Mouse (Mus musculus): ENCODE data around the gene Thbs2. TPM values are rescaled to one million over a fixed set of nuclear protein-coding genes. Genes with fewer than 3 reads are reported as not detected.
A peak's percentile ranks its signal among the peaks of the same experiment; 100 is the strongest.

The Thbs2 gene
- polyA plus RNA-seq (2015; fragmentation: Nextera tagmentation; extraction: Ambion mirVana) = 110 and 131 TPM in 2 replicates

GRCm38 (mm10) chr17:14693994-14694374 lies at the start of gene Thbs2:
TSS of gene Thbs2 (minus strand) at chr17:14694235.
- peaks cover 11% of the 10 kb centered on the region for H3K36me3 ChIP-seq
- peak within 1 kb of the TSS; percentile 47 for H3K4me3 ChIP-seq
- H3K27ac ChIP-seq = peak within 1 kb of the TSS; percentile 87
- H3K9ac ChIP-seq = peak within 1 kb of the TSS; percentile 37
- H3K9me3 ChIP-seq = no peaks in the 10 kb centered on the region
- under 1% methylated on average over 14 of the region's 14 CpGs for WGBS
- no peaks in the 10 kb centered on the region for H3K27me3 ChIP-seq
- peaks cover 13% of the 10 kb centered on the region for H3K4me1 ChIP-seq
- peak; percentile 96 for ATAC-seq (ENCODE audit: insufficient number of reproducible peaks, low FRiP score, low TSS enrichment, low read depth)
- peak within 1 kb of the TSS; percentile 51 for H3K4me2 ChIP-seq

GRCm38 (mm10) chr17:14735493-14736004 lies 41.5 kb upstream of the Thbs2 start:
- no peak overlapping the region for H3K9ac ChIP-seq
- H3K4me2 ChIP-seq = no peak overlapping the region
- H3K4me1 ChIP-seq = no peaks in the 10 kb centered on the region
- WGBS = 67% methylated on average over 6 of the region's 6 CpGs
- no peaks in the 10 kb centered on the region for H3K27me3 ChIP-seq
- H3K4me3 ChIP-seq = no peak overlapping the region
- no peak for ATAC-seq (ENCODE audit: insufficient number of reproducible peaks, low FRiP score, low TSS enrichment, low read depth)
- H3K36me3 ChIP-seq = no peaks in the 10 kb centered on the region
- H3K9me3 ChIP-seq = no peaks in the 10 kb centered on the region
- H3K27ac ChIP-seq = no peak overlapping the region

DNA sequence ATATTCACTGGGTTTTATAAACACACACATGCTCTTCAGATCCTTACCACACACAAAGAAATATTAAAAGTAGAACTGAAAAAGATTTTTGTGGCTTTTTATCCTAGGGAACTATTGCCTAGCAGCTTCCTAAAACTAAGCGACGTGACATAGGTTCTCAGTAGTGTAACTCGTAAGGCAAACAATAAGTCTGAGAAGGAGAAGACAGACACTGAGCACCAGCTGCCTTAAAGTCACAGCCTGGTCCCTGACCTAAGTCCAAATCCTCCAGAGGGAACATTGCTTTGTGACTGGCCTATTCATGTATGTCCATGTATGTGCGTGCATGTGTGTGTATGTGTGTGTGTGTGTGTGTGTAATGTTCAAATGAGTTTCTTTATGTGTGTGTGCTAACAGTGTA lies 40.3 kb upstream of the Thbs2 start:
- no peak overlapping the region for H3K9ac ChIP-seq
- no peaks in the 10 kb centered on the region for H3K36me3 ChIP-seq
- H3K4me3 ChIP-seq = no peak overlapping the region
- no peak overlapping the region for H3K4me2 ChIP-seq
- no peaks in the 10 kb centered on the region for H3K9me3 ChIP-seq
- H3K27ac ChIP-seq = no peak overlapping the region
- no peaks in the 10 kb centered on the region for H3K4me1 ChIP-seq
- no peaks in the 10 kb centered on the region for H3K27me3 ChIP-seq
- WGBS = 83% methylated on average over 4 of the region's 4 CpGs
- ATAC-seq (ENCODE audit: insufficient number of reproducible peaks, low FRiP score, low TSS enrichment, low read depth) = no peak

GRCm38 (mm10) chr17:14733941-14734340 lies 39.9 kb upstream of the Thbs2 start:
- 70% methylated on average over 10 of the region's 10 CpGs for WGBS
- no peak for ATAC-seq (ENCODE audit: insufficient number of reproducible peaks, low FRiP score, low TSS enrichment, low read depth)
- H3K27ac ChIP-seq = no peak overlapping the region
- H3K4me2 ChIP-seq = no peak overlapping the region
- H3K9me3 ChIP-seq = no peaks in the 10 kb centered on the region
- no peak overlapping the region for H3K9ac ChIP-seq
- no peak overlapping the region for H3K4me3 ChIP-seq
- no peaks in the 10 kb centered on the region for H3K4me1 ChIP-seq
- H3K36me3 ChIP-seq = no peaks in the 10 kb centered on the region
- H3K27me3 ChIP-seq = no peaks in the 10 kb centered on the region

DNA sequence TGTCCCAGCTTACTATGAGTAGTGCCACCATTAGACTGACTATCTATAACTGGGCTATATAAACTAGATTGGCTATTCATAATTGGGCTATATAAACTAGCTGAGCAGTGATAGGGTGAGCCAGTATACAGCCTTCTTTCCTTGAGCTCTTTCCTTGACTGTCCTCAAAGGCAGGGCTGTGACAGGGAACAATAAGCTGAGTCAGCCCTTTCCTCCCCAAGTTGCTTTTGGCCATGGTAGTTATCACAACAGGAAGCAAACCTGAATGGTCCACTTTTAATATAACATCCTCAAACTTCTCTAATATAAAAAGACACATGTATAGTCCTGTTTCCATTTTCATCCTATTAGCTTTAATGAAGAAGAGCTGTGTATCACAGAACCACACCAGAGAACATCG lies 39.0 kb upstream of the Thbs2 start:
- no peaks in the 10 kb centered on the region for H3K4me1 ChIP-seq
- H3K27me3 ChIP-seq = no peaks in the 10 kb centered on the region
- no peak overlapping the region for H3K4me3 ChIP-seq
- 80% methylated on average over 1 of the region's 1 CpGs for WGBS
- no peak overlapping the region for H3K4me2 ChIP-seq
- no peak for ATAC-seq (ENCODE audit: insufficient number of reproducible peaks, low FRiP score, low TSS enrichment, low read depth)
- no peaks in the 10 kb centered on the region for H3K9me3 ChIP-seq
- no peak overlapping the region for H3K9ac ChIP-seq
- no peaks in the 10 kb centered on the region for H3K36me3 ChIP-seq
- no peak overlapping the region for H3K27ac ChIP-seq

DNA sequence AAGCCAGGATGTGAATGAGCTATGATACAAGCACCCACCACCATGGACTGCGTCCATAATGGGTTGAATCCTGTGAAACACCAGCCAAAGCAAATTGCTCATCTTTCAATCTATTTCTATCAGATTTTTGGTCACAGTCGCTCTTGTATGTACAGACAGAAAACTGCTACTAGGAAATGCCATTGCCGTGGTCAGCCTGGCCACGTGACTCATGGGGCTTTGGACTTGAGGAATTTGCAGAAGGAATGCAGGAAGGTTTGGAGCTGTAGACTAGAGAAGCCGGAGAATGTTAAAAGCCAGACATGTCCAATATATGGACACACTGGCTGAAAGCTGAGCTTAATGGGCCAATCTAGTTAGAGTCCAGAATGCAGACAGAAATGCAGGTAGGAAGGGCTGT lies 36.6 kb upstream of the Thbs2 start:
- Histone ChIP-seq H3K27me3 (no peaks in the 10 kb centered on the region), H3K27ac (no peak overlapping the region), H3K9ac (no peak overlapping the region), H3K4me3 (no peak overlapping the region), H3K36me3 (no peaks in the 10 kb centered on the region), H3K9me3 (no peaks in the 10 kb centered on the region), H3K4me2 (no peak overlapping the region), H3K4me1 (no peaks in the 10 kb centered on the region)
- 68% methylated on average over 5 of the region's 5 CpGs for WGBS
- no peak for ATAC-seq (ENCODE audit: insufficient number of reproducible peaks, low FRiP score, low TSS enrichment, low read depth)

GRCm38 (mm10) chr17:14727481-14727880 lies 33.4 kb upstream of the Thbs2 start:
- Histone ChIP-seq H3K27me3 (no peaks in the 10 kb centered on the region), H3K27ac (no peak overlapping the region), H3K9me3 (no peaks in the 10 kb centered on the region), H3K4me2 (no peak overlapping the region), H3K9ac (no peak overlapping the region), H3K4me1 (no peaks in the 10 kb centered on the region), H3K4me3 (no peak overlapping the region), H3K36me3 (no peaks in the 10 kb centered on the region)
- 43% methylated on average over 3 of the region's 3 CpGs for WGBS
- no peak for ATAC-seq (ENCODE audit: insufficient number of reproducible peaks, low FRiP score, low TSS enrichment, low read depth)

DNA sequence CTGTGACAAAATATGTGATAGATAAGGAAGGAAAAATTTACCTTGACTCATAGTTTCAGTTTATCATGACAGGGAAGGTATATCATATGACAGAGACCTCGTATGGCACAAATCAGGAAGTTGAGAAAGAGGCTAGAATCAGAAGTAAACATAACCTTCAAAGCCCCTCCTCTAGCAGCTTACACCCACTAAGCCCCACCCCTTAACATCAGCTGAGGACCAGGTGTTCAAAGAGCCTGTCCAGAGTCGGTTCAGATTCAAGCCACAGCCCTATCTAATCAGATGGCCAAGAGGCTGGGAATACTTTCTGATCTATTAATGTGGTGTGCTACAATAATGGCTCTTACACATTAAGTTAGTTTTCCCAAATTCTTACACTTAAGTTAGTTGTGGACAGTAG lies 30.8 kb upstream of the Thbs2 start:
- Histone ChIP-seq H3K27me3 (no peaks in the 10 kb centered on the region), H3K9me3 (no peaks in the 10 kb centered on the region), H3K4me2 (no peak overlapping the region), H3K9ac (no peak overlapping the region), H3K27ac (no peak overlapping the region), H3K4me1 (no peaks in the 10 kb centered on the region; the same call in 1 of the 2 replicates), H3K4me3 (no peak overlapping the region), H3K36me3 (no peaks in the 10 kb centered on the region)
- 36% methylated on average over 2 of the region's 2 CpGs for WGBS
- ATAC-seq (ENCODE audit: insufficient number of reproducible peaks, low FRiP score, low TSS enrichment, low read depth) = no peak

- Histone ChIP-seq H3K4me3 (no peak overlapping the region), H3K9me3 (no peaks in the 10 kb centered on the region), H3K27me3 (no peaks in the 10 kb centered on the region), H3K36me3 (no peaks in the 10 kb centered on the region), H3K4me1 (peaks cover 4% of the 10 kb centered on the region), H3K9ac (no peak overlapping the region), H3K4me2 (no peak overlapping the region), H3K27ac (no peak overlapping the region)
- 80% methylated on average over 4 of the region's 4 CpGs for WGBS
- no peak for ATAC-seq (ENCODE audit: insufficient number of reproducible peaks, low FRiP score, low TSS enrichment, low read depth)
These were observed 27.3 kb upstream of the Thbs2 start for GRCm38 (mm10) chr17:14721325-14721724.

DNA sequence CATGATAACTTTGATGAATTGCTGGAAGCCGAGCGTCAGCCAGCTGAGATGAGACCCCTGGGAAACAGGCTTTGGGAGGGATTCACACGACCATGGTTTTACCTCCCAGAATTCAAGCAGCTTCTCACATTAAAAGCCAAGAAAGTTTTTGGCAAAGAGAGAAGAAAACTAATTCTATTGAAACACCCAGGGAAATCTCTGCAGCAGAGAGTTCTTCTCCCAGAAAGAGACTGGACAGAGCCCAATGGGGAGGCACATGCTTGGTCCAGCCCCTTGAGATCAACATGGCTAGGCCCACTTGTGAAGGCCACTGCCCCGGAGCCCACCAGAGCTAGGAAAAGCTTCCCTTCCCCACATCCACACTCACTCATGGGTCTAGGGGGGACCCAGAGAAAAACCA lies 26.9 kb upstream of the Thbs2 start:
- Histone ChIP-seq H3K27me3 (no peaks in the 10 kb centered on the region), H3K36me3 (no peaks in the 10 kb centered on the region), H3K27ac (no peak overlapping the region), H3K4me2 (no peak overlapping the region), H3K4me1 (peaks cover 4% of the 10 kb centered on the region), H3K9ac (no peak overlapping the region), H3K9me3 (no peaks in the 10 kb centered on the region), H3K4me3 (no peak overlapping the region)
- 69% methylated on average over 4 of the region's 4 CpGs for WGBS
- no peak for ATAC-seq (ENCODE audit: insufficient number of reproducible peaks, low FRiP score, low TSS enrichment, low read depth)

DNA sequence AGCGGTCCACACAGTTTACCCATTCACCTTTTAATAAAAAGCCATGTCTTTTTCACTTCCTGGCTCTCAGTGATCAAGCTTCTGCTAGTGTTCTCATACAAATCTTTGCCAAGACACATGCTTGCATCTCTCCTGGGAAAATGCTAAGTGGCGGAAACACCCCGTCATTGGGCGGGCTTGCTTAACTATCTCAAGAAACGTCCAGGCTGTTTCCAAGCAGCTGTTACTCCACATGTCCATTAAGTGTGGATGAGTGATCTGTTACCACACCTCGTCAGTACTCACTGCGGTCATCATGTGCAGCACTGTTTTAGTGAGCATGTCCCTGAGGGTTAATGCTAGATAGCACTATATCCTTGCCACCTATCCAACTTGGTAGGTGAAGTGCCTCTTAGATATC lies 26.2 kb upstream of the Thbs2 start:
- Histone ChIP-seq H3K36me3 (no peaks in the 10 kb centered on the region), H3K4me2 (no peak overlapping the region), H3K27ac (no peak overlapping the region), H3K27me3 (no peaks in the 10 kb centered on the region), H3K4me3 (no peak overlapping the region), H3K9ac (no peak overlapping the region), H3K9me3 (no peaks in the 10 kb centered on the region), H3K4me1 (peaks cover 4% of the 10 kb centered on the region)
- no peak for ATAC-seq (ENCODE audit: insufficient number of reproducible peaks, low FRiP score, low TSS enrichment, low read depth)
- 69% methylated on average over 7 of the region's 7 CpGs for WGBS

GRCm38 (mm10) chr17:14718801-14719200 lies 24.8 kb upstream of the Thbs2 start:
- 64% methylated on average over 4 of the region's 4 CpGs for WGBS
- no peaks in the 10 kb centered on the region for H3K36me3 ChIP-seq
- H3K4me2 ChIP-seq = no peak overlapping the region
- H3K27me3 ChIP-seq = no peaks in the 10 kb centered on the region
- no peak overlapping the region for H3K9ac ChIP-seq
- H3K4me1 ChIP-seq = peaks cover 4% of the 10 kb centered on the region
- H3K4me3 ChIP-seq = no peak overlapping the region
- no peak overlapping the region for H3K27ac ChIP-seq
- H3K9me3 ChIP-seq = no peaks in the 10 kb centered on the region
- no peak for ATAC-seq (ENCODE audit: insufficient number of reproducible peaks, low FRiP score, low TSS enrichment, low read depth)

DNA sequence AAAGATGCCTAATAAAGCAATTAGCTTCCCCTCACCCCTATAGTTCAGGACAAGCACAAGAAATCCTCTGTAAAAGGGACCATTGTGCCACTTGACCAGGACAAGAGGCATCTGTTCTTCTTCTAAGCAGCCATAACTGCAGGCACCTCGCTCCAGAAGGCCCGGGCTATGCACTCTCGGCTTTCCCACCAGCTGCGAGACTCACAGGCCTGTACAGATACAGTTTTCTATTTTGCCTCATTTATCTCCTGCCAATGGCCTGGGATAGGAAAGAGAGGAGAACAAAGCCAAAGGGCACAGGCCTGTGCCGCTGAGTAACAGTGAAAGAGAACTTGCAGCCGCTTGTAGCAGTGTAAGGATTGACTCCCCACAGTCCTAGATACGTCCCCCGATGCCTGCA lies 20.7 kb upstream of the Thbs2 start:
- Histone ChIP-seq H3K4me2 (no peak overlapping the region), H3K9ac (no peak overlapping the region), H3K4me1 (peaks cover 4% of the 10 kb centered on the region; the same call in 1 of the 2 replicates), H3K4me3 (no peak overlapping the region), H3K9me3 (no peaks in the 10 kb centered on the region), H3K27ac (no peak overlapping the region), H3K27me3 (no peaks in the 10 kb centered on the region), H3K36me3 (no peaks in the 10 kb centered on the region)
- WGBS = 70% methylated on average over 8 of the region's 8 CpGs
- no peak for ATAC-seq (ENCODE audit: insufficient number of reproducible peaks, low FRiP score, low TSS enrichment, low read depth)

All from limb, embryonic 15.5 days (tissue).